Mouse (Mus musculus) megakaryocyte, embryonic 14.5 days (primary cell): ENCODE data around the gene Lhfpl3.

ENCODE experiments used
- FLI1 ChIP-seq: IDR thresholded peaks from 2 replicates; pipeline ENCODE4 v1.6.1; 2012; ENCODE audit warnings: low read length, inconsistent platforms, mixed read lengths
- GATA1 ChIP-seq: IDR thresholded peaks from 3 replicates; pipeline ENCODE4 v1.6.1; 2012; ENCODE audit warnings: mixed read lengths, low read length, inconsistent platforms, borderline replicate concordance

- TF ChIP-seq GATA1, result no peak
- no peak for TF ChIP-seq FLI1
These were observed 468.8 kb downstream of the Lhfpl3 start for GRCm38 (mm10) chr5:23214646-23215045.
